Mouse (Mus musculus): ENCODE measurements around the gene Grin3a. TPM values are rescaled to one million over a fixed set of nuclear protein-coding genes. Genes with fewer than 3 reads are reported as not detected.

The Grin3a gene
- total RNA-seq, 2 experiments from 2014 or later = 45.9 to 47.8 TPM

Other genes starting within 250 kb of the Grin3a start
- 10 to 100 TPM; 65.7 to 73.9 TPM for gene Tmem246, start 247.9 kb downstream of the Grin3a start, total RNA-seq (2021)
- gene Rnf20, start 213.7 kb downstream of the Grin3a start, total RNA-seq (2021) = 10 to 100 TPM; 71.0 to 78.1 TPM
- 1 to 10 TPM in 1 of 2 experiments, under 1 TPM in 1; 0.65 to 1.3 TPM for gene Ppp3r2, start 163.7 kb downstream of the Grin3a start, total RNA-seq (2021)